Mouse (Mus musculus) WW6 (cell line): ENCODE data around the gene Gatad2a.
"Not testable (repeated sequence)": the region's sequence is repeated elsewhere in the genome, so short reads cannot be mapped to it uniquely, and the experiment has no call there.

Experiments used
- DNase-seq: peaks from one replicate; pipeline ENCODE4 v3.0.0-alpha.2; 2013; ENCODE audit warnings: low read depth, low spot score

The Gatad2a gene

DNA sequence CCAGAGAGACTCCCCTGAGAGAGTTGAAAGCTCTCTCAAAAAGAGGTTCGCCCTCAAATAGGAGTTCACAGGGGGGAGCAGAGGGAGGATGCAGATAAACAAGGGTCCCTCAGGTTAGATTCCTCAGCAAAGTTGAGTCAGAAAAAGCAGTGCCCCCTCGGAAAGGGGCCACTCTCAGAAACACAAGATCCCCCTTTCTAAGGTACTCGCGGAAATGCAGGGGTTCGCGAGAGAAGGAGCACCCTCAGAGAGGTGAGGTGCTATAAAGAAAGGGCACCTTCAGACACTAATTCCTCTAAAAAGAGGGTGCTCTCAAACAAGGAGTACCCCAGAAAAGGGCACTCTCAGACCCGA lies 785 bp downstream of the Gatad2a start:
- no peak for DNase-seq

GRCm38 (mm10) chr8:69988936-69989335 lies 7.2 kb downstream of the Gatad2a start:
- DNase-seq: not testable (repeated sequence)

DNA sequence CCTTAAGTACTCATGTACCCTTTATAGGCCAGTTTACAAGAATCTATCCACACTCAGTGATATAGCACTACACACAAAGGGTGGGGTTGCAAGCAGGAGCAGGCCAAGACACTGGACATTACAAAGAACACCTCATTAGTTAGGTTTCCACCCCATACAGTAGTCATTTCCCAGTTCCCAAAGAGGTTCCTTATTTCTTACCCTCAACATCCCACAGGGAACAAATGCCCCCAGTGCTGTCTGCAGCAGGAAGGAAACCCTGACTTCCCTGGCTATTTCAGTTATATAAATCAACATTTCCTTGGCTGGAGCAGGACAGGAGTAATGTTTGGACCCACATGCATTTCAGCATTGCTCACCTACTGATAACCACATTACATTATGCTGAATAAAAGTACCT lies 8.4 kb downstream of the Gatad2a start:
- DNase-seq: no peak

DNA sequence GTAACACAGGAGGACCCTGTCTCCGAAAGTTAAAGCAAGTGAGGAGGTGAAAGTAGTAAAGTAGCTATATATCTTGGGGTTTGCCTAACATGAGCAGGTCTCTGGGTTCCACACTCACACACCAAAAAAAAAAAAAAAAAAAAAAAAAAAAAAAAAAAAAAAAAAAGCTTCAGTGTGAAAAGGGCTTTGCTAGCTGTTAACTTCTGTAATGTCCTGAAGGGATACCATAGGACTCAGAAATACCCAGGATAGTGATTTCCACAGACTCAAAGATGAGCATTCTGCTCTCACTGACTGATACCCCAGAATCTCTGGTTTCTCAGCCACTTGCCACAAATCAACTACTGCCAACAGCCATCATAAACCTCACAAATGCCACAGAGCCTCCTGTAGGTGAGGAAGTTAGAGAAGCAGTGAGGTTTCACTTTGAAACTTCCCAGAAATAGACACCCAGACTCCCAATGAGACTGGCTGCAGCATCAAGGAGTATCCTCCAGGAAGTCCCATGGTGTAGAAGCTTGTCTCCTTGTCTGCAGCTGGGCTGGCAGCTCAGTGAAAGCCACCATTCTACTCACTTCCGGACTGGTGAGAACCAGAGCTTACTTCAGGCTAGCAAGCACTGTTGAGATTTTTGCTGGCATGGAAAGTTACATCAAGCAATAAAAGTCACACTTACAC lies 11.2 kb downstream of the Gatad2a start:
- DNase-seq: no peak

GRCm38 (mm10) chr8:69978456-69978855 lies 17.7 kb downstream of the Gatad2a start:
- no peak for DNase-seq

- DNase-seq: no peak
Measured at GRCm38 (mm10) chr8:69974806-69975205, 21.4 kb downstream of the Gatad2a start.

GRCm38 (mm10) chr8:69974194-69974614 lies 22.0 kb downstream of the Gatad2a start:
- DNase-seq: peak; percentile 85

DNA sequence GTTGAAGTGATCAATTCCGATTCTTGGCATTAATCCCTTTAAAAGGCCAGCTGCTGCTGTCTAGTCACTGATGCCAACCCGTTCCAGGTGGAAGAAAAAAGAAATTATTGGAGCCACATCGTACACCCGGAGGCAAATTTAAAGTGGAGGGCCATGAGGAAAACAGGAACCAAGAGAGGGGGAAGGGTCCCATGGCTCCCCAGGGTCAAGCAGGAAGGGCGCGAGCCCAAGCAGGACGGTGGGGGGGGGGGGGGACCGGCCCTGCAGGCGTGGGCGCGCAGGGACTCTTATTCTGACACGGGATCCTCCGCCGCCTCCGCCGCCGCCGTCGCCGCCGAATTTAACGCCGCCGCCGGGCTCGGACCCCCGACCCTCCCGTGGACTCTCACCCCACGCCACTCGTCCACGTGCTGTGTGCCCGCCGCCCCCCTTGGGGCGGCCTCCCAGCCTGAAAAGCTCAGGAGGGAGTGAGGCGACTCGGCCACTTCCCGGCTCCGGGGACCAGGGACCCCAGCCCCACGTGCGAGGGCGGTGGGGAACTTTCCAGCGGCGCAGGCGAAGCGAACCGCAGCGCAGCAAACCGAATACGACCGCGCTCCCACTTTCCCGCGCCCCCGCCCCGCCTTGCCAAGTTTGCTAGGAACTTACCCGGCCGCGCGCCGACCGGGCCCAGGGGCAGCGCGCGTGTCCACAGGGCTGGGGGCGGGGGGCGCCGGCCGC lies 22.6 kb downstream of the Gatad2a start:
- no peak for DNase-seq

- DNase-seq: no peak
Measured at GRCm38 (mm10) chr8:69973063-69973441, 23.1 kb downstream of the Gatad2a start.

DNA sequence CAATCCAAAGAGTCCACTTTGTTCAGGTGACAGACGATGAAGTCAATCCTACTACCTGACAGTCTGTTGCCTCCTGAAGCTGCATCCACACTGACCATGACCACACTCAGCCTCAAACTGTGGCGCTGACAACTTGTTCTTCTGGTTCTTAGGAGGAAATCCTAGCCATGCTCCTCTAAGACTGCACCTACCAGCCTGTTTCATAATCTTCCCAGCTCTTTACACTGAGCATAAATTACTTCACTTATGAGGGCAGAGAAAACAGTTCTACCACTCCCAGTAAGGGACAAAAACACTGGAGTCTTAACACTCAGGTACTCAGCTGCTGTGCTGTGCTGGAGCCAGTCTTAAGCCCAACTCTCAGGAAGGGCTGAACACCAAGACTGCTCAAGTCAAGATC lies 25.3 kb downstream of the Gatad2a start:
- no peak for DNase-seq

- DNase-seq: no peak
Measured at GRCm38 (mm10) chr8:69967291-69967933, 28.8 kb downstream of the Gatad2a start.

DNA sequence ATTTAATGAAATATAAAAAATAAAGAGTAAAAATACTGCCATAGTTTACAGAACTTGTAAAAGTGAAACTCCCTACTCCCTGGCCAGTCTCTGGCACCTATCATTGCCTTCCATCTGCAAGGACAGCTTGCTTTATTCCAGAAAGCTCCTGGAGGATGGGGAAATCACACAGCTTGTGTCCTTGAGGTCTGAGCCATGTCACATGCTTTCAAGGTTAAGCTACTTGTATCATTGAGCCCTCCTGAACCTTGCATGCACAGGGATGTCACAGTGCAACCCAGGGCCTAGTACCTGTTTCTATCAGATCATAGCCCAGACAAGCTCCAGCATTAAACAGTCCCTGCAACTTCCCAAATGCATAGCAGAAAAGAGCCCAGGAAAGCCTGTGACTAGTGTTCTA lies 36.9 kb downstream of the Gatad2a start:
- no peak for DNase-seq

DNA sequence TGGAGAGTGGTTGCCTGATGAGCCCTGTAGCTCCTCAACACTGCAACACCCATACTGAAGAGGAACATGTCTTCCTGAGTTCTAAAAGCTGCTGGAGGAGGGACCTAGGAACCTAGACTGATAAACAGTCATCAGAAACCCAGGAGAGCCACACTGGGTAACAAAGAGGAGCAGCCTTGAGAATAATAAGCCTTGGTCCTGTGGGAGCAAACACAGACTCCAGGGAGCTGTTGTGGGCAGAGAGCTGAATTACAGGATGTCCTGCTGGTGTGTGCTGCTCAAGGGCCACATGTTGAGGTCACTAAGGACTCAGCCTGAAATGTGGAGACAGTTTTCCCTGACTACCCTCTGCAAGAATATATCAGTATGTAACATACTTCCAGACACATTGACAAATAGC lies 38.3 kb downstream of the Gatad2a start:
- no peak for DNase-seq

GRCm38 (mm10) chr8:69957419-69957818 lies 38.8 kb downstream of the Gatad2a start:
- DNase-seq: no peak

GRCm38 (mm10) chr8:69956651-69957050 lies 39.5 kb downstream of the Gatad2a start:
- DNase-seq: no peak

DNA sequence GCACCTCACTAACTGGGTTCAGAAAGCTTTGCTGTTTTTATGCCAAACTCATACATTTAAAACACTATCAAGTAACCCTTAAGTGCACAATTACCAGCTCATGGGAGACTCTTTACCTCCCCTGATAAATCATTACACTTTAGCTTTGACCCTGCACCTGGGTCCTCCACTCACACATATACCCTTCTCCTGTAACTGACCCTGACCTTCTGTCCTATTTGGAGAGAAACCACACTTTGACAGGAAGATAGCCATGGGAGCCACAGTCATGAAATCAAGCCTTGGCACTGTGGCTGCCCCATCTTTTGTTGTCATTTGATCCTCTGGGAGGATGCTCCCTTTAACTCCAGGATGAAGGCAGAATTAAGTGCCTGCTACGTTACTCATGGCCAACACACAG lies 41.5 kb downstream of the Gatad2a start:
- no peak for DNase-seq

GRCm38 (mm10) chr8:69954213-69954612 lies 42.0 kb downstream of the Gatad2a start:
- DNase-seq: no peak

GRCm38 (mm10) chr8:69950300-69950699 lies 45.9 kb downstream of the Gatad2a start:
- no peak for DNase-seq

DNA sequence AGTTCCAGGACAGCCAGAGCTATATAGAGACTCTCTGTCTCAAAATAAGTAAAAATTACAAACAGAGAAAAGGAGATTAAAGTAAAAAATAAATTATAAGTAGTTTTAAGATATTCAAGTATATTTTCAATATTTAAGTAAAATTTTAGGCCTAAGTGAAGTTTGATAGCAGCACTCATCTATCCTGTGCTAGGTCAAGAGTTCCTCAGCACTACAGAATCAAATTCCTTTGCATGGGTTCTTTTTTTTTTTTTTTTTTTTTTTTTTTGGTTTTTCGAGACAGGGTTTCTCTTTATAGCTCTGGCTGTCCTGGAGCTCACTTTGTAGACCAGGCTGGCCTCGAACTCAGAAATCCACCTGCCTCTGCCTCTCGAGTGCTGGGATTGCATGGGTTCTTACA lies 53.7 kb downstream of the Gatad2a start:
- not testable (repeated sequence) for DNase-seq

GRCm38 (mm10) chr8:69940386-69940785 lies 55.8 kb downstream of the Gatad2a start:
- no peak for DNase-seq

DNA sequence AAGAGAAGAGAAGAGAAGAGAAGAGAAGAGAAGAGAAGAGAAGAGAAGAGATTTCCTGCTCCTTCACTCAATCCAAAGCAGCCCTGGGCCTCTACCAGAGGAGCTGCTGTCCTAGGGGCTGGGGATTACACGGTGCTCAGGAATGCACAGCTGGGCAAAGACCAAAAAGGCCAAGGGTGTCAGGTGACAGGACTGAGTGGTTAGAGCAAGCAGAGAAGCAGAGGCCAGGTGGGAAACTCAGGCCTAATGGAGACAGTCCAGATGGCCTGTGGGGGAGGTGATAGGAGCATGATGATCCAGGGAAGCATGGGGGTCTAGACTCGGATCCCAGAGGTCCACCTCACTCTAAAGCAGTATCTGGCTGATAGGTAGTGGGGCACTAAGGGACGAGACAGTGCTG lies 56.6 kb downstream of the Gatad2a start:
- no peak for DNase-seq

DNA sequence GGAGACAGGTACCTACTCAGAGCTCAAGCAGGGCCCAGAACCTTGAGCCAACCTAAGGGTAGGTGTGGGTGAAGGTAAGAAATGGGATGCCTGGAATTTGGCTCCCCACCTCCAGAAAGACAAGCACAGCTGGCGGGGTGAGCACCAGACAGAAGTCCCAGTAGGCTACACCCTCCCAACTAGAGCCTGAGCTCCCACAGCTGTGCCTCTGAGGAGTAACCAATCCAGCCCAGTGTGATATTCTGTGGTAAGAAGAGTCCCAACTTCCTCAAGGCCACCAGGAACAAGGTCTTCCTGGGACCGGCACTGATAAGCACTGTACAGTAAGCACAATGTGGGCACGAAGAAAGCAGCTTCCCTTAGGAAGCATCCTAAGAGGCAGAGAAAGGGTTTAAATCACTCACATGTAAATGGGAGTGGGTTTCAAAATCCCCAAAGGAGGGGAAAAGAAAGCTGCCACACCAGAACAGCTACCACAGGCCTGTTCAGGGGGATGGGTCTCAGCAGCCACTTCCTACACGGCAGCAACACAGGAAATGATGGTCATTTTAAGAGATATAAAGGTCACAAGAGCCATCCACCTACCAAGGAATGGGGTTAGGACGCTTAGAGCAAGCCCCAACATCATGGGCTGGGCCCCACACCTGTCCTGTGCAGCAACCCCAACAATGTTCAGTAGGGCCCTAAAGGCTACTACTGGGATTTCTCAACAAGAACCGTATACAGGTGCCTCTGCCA lies 57.8 kb downstream of the Gatad2a start:
- DNase-seq: no peak
